Mouse (Mus musculus): ENCODE data around the gene Foxi2.

DNA sequence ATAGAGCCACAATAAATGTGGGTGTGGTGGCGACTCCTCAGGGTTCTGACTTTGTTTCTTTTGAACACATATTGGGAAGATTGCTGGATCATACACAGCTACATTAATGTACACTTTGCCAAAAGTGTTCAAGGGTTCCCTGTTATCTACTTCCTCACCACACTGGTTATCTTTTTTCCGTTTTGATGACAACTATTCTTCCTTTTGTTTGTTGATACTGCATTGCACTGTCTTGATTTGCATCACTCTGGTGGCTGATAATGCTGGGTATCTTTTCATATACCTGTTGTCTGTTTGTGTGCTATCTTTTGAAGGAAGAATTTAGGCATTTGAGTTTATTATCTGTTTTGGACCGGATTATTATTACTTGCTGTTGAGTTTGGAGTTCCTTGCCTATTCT, 3.3 kb upstream of the Foxi2 start:
- no peak for TF ChIP-seq SMC3 (IDR thresholded peaks at IDR 0.05; ENCODE audit: low read depth, low read length)
- no peak for TF ChIP-seq POLR2A (IDR thresholded peaks at IDR 0.05; ENCODE audit: low read depth, low read length)
- no peak for TF ChIP-seq MAZ (IDR thresholded peaks at IDR 0.05; ENCODE audit: low read depth, low read length)
- TF ChIP-seq NRF1 (IDR thresholded peaks at IDR 0.05; ENCODE audit: low read depth, low read length) = no peak
- no peak for TF ChIP-seq CTCF (conservative IDR thresholded peaks at IDR 0.05 in 1 of 2, IDR thresholded peaks at IDR 0.05 in 1 of 2; ENCODE audit: low read depth in 2 of 2, low read length in 2 of 2)
- no peak for TF ChIP-seq SIN3A (IDR thresholded peaks at IDR 0.05; ENCODE audit: low read length)
- TF ChIP-seq ZNF384 (IDR thresholded peaks at IDR 0.05; ENCODE audit: low read depth, low read length) = no peak
